Mouse (Mus musculus) adrenal gland, postnatal 4 days (tissue): Measurements from ENCODE around the gene Olfr283. TPM values are rescaled to one million over a fixed set of nuclear protein-coding genes. Genes with fewer than 3 reads are reported as not detected.
"Not testable (repeated sequence)": the region's sequence is repeated elsewhere in the genome, so short reads cannot be mapped to it uniquely, and the experiment has no call there.

ENCODE experiments used
- DNase-seq, 2 experiments: peaks; one replicate each; pipeline ENCODE4 v3.0.0; 2021 to 2022; ENCODE audit warnings: low spot score in 2 of 2, mixed read lengths in 2 of 2
- long read RNA-seq, 2 experiments: library from polyadenylated mRNA; stranded (forward); transcript quantifications; one replicate each; pipeline ENCODE4 v2.0.0; 2021
- total RNA-seq, 2 experiments: library from RNA; stranded (reverse); gene quantifications; 2 replicates each; pipeline ENCODE4 v1.2.3; 2021

Olfr283 gene
- total RNA-seq: not detected
- long read RNA-seq, experiment 1: 0 reads
- long read RNA-seq, experiment 2: 0 reads

DNA sequence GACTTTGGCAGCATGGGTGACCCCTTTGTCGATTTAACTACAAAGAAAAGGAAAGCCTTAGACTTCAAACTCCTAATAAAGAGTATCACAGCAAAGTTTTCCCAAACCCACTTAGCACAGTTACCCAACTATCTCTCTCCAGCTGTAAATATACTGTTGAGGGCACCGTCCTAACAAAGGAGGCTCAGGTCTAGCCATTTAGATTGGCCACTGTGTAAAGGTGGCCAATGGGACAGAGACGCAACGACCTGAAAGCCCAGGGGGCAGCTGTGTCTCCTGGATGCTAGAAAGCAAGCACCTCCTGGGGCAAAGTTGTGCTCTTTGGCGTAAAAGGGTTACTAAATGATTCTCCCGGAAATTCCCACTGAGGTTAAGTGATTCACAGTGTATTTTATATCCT is at the start of gene Olfr283:
Gene Olfr283 (minus strand): TSS at position 101 of the 400 bp plus-strand sequence.
- no peak for DNase-seq

DNA sequence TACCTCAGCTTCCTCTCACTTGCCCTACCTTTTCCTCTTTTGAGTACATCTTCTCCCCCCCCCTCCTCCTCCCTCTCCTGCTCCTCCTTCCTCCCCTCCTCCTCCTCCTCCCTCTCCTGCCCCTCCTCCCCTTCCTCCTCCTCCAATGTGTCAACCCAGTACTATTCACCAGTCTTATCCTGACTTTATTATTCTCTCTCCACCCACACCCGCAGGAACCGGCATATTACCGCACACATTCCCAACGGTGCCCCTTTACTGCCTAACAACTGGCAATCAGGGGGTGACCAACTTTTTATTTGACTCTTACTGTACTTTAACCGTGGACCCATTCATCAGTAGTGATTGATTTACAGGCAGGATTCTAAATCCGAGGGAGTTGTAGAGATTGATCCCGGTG is 44.4 kb upstream of the Olfr283 start:
- DNase-seq: no peak

DNA sequence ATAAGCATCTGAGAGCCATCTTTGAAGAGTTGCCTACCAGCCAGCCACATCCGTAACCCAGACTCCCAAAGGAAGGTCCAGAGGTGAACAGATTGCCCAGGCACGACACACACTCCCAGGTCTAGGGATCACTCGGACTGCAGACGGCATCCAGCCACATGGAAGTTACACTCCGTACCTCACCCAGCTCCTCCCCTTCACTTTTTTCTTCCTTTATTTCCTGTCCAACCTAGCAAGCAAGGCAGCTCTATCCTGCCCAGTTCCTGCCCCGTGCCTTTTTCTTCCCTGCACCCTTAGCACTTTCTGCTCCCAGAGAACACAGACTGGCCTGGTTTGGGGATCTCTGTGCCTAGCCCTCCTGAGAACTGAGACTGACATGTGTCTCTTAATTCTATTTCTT is 44.0 kb upstream of the Olfr283 start:
- DNase-seq: no peak

DNA sequence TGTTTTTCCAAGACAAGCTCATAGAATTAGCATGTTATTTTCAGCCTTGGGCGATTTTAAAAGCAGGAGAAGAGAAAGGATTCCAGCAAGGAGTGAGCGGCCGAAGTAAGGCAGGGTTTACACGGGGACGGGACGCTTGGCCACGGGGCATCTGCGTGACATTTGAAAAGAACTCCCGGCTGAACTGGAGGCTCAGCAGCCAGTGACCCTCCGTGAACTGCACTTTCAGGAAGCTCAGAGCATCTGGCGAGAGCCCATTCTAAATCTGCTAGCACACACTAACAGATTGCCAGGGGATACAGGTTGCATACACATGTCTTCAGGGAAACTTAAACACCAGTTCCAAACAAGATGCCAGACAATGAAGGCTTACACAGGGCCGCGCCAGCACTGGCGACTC is 43.6 kb upstream of the Olfr283 start:
- no peak for DNase-seq

DNA sequence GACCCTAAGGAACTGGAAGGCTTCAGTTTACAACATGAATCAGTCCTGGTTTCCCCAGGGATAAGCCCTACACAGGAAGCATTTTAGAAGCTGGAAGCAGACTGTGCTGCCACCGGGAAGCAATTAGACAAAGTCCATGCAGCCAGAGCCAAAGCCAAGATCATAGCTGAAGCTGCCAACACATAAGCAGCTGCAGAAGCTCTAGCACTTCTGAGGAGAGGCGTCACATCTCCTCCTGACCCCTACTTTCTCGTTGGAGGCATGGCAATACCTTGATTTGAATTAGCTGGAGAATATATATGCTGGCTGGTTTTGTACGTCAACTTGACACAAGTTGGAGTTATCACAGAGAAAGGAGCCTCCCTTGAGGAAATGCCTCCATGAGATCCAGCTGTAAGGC is 40.2 kb upstream of the Olfr283 start:
- DNase-seq: no peak

DNA sequence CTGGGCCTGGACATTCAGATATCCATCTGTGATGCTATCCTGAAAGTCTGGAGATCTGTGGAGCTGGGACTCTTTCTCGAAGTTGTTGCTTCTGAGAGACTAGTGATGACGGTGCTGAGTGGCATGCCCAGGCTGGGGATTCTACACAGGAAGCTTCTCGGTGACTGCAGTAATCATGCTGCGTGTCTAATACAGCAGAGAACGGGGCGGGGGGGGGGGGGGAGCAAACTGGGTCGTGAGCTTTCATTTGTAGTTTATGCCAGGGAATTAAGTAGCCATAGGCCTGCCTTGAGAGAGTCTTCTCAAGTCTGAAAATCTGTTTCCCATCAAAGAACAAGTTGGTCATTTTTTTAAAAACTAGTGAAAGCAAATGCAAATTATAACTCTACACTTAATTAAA is 37.4 kb upstream of the Olfr283 start:
- DNase-seq: no peak

DNA sequence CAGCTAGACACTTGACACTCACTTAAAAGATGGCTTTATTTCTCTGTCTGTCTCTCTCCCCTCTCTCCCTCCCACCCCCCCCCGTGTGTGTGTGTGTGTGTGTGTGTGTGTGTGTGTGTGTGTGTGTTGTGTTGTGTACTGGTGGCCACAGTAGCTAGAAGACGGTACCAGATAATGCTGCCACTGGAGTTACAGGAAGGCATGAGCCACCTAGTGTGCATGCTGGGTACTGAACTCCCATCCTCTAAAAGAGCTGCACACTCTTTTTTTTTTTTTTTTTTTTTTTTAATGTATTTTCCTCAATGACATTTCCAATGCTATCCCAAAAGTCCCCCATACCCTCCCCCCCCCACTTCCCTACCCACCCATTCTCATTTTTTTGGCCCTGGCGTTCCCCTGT is 36.5 kb upstream of the Olfr283 start:
- not testable (repeated sequence) for DNase-seq

DNA sequence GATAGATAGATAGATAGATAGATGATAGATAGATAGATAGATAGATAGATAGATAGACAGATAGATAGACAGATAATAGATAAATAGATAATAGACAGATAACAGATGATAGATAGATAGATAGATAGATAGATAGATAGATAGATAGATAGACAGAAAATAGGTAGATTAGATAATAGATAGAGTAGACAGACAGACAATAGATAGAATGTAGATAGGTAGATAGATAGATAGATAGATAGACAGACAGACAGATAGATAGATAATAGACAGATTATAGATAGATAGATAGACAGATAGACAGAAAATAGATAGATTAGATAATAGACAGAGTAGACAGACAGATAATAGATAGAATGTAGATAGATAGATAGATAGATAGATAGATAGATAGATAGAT is 36.1 kb upstream of the Olfr283 start:
- not testable (repeated sequence) for DNase-seq

DNA sequence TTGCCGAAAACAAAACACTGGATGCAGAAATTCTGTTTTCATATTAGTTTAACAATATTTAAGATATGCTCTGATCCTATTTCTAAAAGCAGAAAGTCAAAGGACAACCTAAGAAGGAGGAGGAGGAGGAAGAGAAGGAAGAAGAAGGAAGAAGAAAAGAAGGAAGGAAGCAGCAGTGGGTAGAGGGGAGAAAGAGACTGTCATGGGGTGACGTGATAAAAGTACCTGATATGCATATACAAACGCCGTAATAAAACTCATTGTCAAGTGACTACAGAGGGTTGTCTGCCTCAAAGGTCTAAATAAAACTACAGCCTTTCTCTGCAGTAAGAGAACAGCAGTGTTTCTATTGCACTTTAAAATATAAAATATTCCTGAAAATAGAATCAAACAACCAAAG is 35.2 kb upstream of the Olfr283 start:
- DNase-seq: no peak

DNA sequence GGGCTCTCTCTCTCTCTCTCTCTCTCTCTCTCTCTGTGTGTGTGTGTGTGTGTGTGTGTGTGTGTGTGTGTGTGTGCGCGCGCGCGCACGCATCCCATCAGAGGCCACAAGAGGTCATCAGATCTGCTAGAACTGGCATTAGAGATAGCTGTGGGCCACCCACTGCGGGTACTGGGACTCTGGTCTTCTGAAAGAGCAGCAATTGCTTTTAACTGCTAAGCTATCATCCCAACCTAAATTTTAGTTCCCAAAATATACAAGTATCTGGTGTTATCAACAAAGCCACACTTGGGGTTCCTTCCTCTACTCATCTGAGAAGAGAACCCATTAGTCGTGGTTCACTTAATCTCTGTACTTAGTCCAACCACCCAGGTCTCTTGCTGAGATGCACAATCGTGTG is 29.5 kb upstream of the Olfr283 start:
- DNase-seq: no peak

DNA sequence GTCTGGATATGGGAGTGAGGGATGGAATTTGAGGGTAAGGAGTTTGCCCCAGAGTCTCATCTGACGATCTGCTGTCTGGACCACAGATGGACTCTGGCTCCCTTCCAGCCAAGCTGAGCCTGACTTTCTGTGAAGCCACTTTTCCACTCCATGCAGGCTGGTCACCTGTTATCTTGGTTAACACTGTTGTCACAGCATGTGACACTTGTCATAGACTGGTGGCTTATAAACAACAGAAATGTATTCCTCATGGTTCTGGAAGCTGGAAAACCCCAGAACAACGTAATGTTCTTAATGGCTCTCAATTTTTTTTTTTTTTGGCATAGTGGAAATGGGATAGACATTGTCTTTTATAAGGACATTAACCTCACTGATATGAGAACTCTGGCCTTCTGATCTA is 28.9 kb upstream of the Olfr283 start:
- no peak for DNase-seq

DNA sequence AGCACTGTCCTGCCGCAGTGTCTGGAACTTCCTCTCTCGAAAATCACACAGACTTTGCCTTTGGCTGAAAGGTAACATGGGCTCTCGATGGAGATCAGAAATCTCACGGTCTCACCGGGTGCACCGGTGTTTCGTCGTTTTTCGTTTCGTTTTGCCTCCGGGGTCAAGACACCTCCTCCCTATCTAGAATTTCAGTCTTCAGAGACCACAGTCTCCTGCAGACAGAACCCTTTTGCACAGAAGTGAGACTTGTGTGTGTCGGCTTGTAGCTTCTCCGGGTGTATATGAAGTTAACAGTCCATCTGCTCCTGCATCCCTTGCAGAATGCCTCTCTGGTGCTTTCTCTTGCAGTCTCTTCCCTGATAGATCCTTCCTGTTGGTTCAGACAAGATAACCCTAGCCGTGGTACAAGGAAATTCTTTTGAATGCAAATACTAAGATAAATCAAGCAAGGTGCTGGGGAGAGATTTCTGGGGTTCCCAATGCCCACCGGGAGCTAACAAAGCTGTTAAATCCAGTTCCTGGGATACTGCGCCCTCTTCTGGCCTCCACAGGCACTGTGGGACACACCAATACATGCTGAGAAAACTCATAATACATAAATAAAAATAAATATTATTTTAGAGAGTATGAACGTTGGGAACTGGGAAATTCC is 27.8 kb upstream of the Olfr283 start:
- no peak for DNase-seq

DNA sequence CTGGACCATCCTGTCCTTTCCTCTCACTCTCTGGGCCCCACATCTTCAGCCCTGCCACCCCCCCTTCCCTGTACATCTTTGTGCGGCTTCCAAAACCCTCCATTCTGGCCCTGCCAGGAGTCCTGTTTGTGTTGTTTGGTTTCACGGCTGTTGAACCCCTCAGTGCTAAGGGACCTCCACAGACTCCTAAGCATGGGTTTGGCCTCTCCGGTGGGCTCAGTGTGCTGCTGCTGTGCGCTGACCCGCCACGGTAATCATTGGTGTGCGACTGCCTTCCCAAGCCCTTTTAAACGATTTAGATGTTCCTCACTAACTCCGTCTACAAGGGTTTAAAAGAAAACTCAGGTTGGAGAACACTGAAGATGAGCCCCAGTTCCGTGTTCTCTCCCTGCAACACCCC is 21.6 kb upstream of the Olfr283 start:
- DNase-seq: no peak

DNA sequence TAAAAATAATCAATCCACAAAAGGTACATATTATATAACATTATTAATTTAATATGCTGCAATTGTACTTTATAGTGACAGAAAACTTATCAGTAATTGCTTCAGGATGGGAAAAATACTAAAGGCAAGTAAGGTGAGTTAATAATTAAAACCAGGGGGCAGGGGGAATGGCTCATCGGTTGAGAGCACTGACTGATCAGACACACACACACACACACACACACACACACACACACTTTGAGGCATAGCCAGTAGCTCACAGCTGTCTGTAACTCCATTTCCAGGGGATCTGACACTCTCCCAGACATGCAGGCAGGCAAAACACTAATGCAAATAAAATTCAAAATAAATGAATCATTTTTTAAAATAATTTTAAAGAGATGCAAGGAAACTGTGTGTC is 16.4 kb upstream of the Olfr283 start:
- DNase-seq: no peak

DNA sequence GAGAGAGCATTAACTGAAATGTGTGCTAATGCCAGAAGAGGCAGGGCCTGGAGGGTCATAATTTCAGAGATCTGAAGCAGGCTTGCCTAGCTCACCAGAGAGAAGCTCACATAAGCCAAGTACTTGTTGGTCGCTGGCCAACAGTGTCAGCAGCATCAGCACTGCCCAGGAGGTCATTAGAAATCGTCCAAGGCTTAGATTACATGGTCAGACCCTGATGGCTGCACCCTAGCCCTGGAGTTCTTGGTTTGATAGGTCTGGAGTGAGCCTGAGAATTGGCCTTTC is 11.1 kb upstream of the Olfr283 start:
- DNase-seq: no peak

DNA sequence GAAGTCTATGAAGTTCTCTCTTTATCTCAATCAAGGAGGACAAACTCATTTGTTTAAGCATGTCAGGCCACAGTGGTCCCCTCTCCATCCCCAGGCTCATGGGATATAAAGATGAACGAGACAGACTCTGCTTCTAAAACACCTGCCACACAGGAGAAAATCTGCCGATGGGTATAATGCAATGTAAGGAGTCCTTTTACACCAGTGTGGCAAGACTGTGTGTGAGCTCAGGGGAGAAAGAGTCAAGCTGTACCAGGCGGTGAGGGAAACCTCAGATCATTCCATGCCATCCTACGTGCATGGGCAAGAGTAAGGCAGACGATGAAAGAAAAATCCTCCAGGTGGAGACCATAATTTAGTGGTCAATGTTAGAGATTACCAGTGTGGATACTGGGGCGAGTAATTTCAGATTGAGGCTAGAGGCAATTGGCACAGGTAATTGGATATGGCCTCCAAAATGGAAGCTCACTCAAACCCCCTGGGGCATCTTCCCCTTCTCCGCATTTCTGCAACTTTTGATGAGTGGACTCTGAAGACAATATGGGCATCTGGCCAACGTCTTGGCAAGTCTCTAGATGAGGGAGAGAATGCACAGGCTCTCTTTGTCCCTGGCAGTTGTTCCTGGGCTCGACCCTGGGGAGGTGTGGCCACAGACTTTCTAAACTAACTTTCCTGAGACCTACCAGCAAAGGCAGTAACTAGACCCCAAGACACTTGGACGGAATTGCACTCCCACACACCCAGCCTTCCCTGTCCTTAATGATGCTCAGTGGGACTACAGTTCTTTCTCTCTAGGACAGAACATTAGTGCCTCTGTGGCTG is 10.5 kb upstream of the Olfr283 start:
- DNase-seq: no peak

DNA sequence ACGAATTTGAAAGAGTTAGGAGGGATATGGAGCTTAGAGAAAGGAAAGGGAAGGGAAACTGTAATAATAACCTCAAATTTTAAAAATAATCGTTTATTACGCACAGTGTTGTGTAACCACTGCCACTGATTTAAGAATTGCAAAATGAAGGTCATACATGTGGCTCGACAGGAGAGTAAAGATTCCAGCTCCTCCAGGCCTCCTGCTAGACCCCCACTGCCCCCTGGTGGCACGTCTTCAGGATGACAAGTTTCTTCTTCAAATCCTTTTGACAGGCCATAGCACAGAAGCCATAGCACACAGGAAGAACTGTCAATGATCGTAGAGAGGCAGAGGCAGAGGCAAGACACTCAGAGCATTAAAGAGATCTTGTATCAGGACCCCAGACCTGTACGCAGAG is 9.1 kb upstream of the Olfr283 start:
- peak; percentile 70 to 76 for DNase-seq

DNA sequence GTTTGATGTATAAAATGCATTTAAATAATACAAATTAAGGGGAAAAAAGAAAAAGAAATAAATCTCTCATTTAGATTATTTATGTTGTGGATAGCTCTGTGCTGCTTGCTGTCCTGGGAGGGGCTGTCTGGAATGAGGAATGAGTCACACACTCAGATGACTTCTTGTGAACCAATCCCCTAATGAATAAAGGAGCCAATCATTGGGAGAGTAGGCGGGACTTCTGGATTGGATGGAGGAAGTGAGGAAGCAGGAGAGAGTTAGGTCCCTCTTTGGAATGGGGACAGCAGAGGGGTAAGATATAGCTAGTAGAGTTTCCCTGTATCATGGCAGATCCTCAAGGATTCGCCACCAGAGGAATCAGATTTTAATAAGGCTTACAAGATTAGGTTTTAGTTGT is 6.9 kb upstream of the Olfr283 start:
- DNase-seq: no peak

DNA sequence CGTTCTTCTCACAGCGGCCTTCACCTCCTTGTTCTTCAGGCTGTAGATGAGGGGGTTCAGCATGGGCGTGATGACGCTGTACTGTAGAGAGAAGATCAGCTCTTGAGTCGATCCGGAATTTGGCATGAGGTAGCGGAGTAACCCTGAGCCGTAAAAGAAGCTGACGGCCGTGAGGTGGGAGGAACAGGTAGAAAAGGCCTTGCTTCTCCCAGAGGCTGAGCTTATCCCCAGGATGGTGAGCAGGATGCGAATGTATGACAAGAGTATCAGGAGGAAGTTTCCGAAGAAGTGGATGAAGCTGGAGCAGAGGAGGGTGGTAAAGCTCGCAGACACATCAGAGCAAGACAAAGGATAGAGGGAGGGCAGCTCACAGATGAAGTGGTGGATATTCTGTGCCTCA is 2.5 kb downstream of the Olfr283 start:
- DNase-seq: no peak

DNA sequence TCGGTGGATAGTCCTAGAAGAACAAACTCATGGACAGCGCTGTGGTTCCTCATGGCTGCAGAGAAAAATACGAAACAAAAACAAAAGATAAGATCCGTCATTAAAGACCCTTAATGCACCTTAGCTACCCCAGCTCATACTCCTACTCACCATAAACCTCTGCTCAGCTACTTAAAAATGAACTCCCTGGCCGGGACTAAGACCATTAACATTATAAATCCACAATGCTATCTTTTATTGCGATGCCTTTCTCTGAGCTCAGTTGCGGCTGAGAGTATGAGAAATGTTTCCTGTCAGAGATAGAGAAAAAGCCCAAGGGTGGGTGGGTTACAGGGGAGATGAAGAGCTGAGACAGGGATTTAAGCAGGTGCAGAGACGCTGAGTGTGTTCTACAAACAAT is 39.9 kb downstream of the Olfr283 start, which contains the start of gene Olfr284:
Gene Olfr284 (minus strand): TSS at position 101 of the 400 bp plus-strand sequence.
- no peak for DNase-seq
